Mouse (Mus musculus): ENCODE measurements at regions not wholly inside any gene's neighbourhood (a gene's known extent, or its start where the extent isn't known, plus 50 kb on each side); places are given as distances from the start of the nearest gene placed in this dataset.

DNA sequence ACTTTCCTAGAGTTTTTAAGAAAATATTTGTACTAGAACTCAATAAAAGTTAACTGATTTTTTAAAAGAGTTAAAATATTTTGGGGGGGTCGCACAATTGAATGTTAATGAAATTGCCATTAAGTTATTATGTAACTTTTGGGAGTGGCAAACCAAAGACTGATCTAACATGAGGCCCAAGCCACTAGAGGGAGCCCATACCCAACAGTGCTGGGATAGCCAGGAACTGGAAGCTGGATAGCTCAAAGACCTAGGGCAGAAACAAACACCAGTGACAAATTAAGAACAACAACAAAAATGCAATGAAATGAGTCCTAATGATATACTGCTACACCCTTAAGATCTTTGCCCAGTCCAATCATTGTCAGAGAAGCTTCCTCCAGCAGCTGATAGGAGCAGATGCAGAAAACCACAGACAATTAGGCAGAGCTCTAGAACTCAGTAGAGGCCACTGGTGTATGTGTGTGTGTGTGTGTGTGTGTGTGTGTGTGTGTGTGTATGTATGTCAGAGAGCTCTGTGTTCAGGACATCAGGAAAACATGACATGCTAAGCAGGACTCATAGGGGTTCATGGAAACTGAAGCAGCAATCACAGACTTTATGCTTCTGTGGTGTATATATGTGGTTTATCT, 1052.6 kb upstream of the Adgrl4 start:
- peak; percentile 48 to 49; a peak in 1 of 4 replicates for ATAC-seq (replicated peaks in 1 of 2; ENCODE audit: insufficient read depth in 1 of 2, low FRiP score in 2 of 2, low TSS enrichment in 1 of 2, low read depth in 1 of 2, poor library complexity in 2 of 2, severe bottlenecking in 2 of 2)

- peak; percentile 36 to 59; a peak in 3 of 4 replicates for ATAC-seq (replicated peaks in 1 of 2; ENCODE audit: insufficient read depth in 1 of 2, low FRiP score in 2 of 2, low TSS enrichment in 1 of 2, low read depth in 1 of 2, poor library complexity in 2 of 2, severe bottlenecking in 2 of 2)
Measured at GRCm38 (mm10) chr3:150401694-150402301, 1035.9 kb upstream of the Adgrl4 start.

- ATAC-seq (replicated peaks in 1 of 2; ENCODE audit: insufficient read depth in 1 of 2, low FRiP score in 2 of 2, low TSS enrichment in 1 of 2, low read depth in 1 of 2, poor library complexity in 2 of 2, severe bottlenecking in 2 of 2) = no peak
Measured at GRCm38 (mm10) chr3:150406086-150406485, 1031.6 kb upstream of the Adgrl4 start.

GRCm38 (mm10) chr3:150415277-150415676, 1022.4 kb upstream of the Adgrl4 start:
- no peak for ATAC-seq (replicated peaks in 1 of 2; ENCODE audit: insufficient read depth in 1 of 2, low FRiP score in 2 of 2, low TSS enrichment in 1 of 2, low read depth in 1 of 2, poor library complexity in 2 of 2, severe bottlenecking in 2 of 2)

DNA sequence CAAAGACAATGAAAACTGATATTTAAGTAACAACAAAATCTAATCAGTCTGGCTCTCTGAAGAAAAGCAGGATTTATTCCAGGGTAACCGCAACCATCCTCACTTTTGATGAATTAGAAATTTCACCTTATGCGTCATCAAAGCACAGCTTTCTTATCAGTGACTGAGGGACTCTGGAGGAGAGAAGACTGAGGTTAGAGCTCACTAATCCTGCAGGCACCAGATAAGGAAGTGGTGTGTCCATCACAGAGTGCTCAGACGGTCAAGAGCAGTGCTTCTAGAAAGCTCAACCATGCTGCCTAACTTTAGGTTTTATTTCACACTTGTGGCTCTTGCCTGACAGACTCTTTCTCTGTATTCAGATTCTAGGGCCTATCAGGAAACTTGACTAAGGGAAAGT, 1021.2 kb upstream of the Adgrl4 start:
- peak; percentile 64 to 78 for ATAC-seq (replicated peaks in 1 of 2; ENCODE audit: insufficient read depth in 1 of 2, low FRiP score in 2 of 2, low TSS enrichment in 1 of 2, low read depth in 1 of 2, poor library complexity in 2 of 2, severe bottlenecking in 2 of 2)

DNA sequence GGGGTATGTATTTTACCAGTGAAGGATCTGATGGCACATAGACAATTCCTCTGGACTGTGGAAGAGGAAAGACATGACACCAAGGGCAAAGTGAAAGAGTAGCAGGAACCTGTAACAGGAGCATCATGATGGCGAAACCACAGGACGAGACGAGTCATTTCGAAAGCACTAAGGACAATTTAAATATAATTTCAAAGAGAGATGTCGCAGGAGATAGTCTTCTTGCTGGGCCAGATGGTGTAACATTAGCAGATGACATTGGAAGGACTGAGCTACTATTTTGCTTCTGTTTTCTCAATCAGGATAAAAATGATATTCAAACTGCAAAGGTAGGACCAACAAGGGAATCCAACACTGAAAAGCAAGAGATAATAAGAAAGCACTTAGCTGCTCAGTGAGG, 1009.7 kb upstream of the Adgrl4 start:
- ATAC-seq (replicated peaks in 1 of 2; ENCODE audit: insufficient read depth in 1 of 2, low FRiP score in 2 of 2, low TSS enrichment in 1 of 2, low read depth in 1 of 2, poor library complexity in 2 of 2, severe bottlenecking in 2 of 2) = no peak

- 0 out of 4 replicates have a peak, but pooled peaks of 1 of the 2 experiments have one; percentile 7 for ATAC-seq (replicated peaks in 1 of 2; ENCODE audit: insufficient read depth in 1 of 2, low FRiP score in 2 of 2, low TSS enrichment in 1 of 2, low read depth in 1 of 2, poor library complexity in 2 of 2, severe bottlenecking in 2 of 2)
Measured at GRCm38 (mm10) chr3:150431291-150431690, 1006.4 kb upstream of the Adgrl4 start.

DNA sequence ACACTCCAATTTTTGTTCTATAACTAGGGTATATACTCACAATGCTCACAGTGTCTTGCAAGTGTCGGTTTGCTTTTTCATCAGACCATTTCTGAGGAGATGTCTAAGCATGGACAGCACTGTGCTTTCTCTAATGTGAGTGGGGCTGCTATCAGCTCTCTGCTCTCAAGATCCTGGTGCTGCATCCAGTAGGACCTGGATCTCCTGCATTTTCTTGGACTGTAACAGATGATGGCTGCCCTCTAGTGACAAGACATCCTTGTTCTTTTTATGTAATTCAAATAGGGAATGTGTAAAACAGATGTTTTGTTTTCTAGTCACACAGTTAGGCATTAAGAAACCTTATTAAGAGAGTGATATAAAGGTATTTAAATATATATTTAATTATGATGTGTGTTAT, 1002.5 kb upstream of the Adgrl4 start:
- no peak for ATAC-seq (replicated peaks in 1 of 2; ENCODE audit: insufficient read depth in 1 of 2, low FRiP score in 2 of 2, low TSS enrichment in 1 of 2, low read depth in 1 of 2, poor library complexity in 2 of 2, severe bottlenecking in 2 of 2)

DNA sequence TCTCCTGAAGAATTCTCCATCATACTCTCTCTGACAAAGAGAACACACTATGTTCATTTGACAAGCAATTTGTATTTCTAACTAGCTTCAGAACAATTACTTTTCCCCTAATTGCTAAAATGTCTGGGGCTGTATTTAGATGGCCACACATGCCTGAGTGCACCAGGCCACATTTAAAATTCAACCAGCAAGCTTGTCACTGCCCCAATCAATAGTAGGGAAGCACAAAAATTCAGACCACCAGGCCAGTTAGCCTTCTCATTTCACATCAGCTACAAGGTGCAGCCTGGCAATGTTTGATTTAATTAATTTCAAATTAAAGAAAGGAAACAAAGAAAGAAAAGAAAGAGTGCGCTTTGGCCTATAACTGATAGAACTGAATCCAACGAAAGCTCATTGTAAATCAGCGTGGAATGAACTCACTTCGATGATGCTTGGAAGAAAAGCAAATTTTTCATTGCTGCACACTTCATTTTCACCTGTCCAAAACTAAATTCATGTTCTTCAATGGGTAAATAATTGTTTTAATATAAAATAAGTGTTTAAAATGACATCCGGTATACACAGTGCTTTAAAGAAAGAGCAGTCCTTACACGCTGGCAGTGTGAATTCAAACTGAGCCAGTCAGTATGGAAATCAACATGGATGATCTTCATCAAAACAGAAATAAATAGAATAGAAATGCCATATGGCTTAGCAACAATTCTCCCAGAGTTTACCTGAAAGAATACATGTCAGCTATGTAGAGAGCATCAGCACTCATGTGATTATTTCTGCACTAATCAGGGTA, 1001.7 kb upstream of the Adgrl4 start:
- no peak for ATAC-seq (replicated peaks in 1 of 2; ENCODE audit: insufficient read depth in 1 of 2, low FRiP score in 2 of 2, low TSS enrichment in 1 of 2, low read depth in 1 of 2, poor library complexity in 2 of 2, severe bottlenecking in 2 of 2)

Data from hematopoietic stem cell, adult 5-6 weeks (primary cell).